Mouse (Mus musculus): ENCODE measurements around the gene Mpp2.

Mpp2 gene

GRCm38 (mm10) chr11:102034887-102035286 is 53.4 kb downstream of the Mpp2 start:
- DNase-seq, result no peak

DNA sequence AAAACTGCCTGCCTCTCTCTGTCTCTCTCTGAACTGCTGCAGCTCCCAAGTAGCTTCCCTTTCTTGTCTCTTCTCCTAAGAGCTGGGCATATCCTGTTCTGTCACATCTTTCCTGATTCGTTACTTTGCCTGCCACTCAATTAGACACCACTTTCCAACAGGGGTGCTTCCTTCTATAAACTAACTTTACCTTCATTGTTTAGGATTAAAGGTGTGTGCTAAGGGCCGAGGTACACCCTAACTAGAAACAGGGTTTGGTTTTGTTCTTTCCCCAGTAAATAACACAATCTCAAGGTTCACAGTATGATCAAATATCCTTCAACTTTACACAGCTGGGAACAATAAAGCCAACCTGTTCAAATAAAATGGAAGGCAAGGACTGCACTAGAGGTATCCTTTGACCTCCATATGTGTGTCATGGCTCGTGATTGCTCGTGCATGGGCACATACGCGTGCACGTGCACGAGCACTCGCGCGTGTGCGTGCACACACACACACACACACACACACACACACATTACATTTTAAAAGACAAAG is 55.2 kb downstream of the Mpp2 start:
- no peak for DNase-seq

DNA sequence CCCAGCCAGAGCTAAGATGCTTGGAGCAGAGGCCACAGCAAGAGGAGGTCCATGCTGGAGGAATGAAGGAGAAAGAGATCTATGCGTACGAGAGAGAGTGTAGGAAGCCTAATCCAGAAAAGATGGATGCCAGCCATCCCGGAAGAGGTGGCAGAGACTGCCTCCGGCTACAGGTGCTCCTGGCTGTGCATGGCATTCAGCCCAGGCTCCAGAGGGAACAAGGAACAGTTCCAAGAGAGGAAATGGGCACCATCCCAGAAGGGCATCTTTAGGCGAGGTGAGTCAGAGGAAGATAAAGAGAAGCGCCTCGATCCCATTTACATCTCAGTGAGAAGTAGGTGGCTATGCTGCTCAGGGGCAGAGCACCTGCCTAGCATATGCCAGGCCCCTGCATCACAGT is 57.2 kb downstream of the Mpp2 start:
- no peak for DNase-seq

DNA sequence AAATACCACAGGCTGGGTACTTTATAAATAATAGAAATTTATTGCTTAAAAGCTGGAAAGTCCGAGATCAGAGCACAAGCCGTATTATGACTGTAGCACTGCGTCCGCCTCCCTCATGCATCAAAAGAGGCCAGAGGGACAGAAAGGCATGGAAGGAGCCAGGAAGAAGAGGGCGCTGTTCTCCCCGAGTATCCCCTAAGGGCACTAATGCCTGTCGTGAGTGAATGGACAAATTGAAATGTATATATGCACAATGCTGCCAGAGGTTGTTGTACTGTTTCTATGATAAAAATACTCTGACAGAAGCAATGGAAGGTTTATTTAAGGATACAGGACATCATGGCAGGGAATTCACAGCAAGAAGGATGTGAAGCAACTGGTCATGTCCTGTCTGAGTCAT is 58.3 kb downstream of the Mpp2 start:
- DNase-seq, result no peak

- no peak for DNase-seq
Observed at GRCm38 (mm10) chr11:102029304-102029703, 59.0 kb downstream of the Mpp2 start.

DNA sequence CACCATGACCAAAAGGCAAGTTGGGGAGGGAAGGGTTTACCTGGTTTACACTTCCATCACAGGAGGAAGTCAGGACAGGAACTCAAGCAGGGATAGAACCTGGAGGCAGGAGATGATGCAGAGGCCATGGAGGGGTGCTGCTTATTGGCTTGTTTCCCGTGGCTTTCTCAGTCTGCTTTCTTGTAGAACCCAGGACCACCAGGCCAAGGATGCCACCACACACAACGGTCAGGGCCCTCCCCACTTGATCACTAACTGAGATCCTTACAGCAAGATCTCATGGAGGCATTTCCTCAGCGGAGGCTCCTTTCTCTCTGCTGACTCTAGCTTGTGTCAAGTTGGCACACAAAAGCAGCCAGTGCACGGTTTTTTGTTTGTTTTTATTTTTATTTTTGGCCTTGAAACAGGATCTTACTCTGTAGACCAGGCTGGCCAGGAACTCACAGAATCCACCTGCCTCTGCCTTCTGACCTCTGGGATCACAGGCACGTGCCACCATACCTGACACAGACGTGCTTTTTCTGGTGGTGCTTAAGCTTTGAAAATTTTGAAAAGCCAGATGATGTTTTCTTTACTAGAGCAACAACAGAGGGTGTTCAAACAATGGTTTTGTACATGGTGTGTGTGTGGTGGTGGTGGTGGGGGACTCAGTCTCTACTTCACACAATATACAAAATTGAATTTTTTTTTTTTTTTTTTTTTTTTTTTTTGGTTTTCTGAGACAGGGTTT is 60.1 kb downstream of the Mpp2 start, which contains the start of gene Mpp3:
Gene Mpp3, minus strand, starts transcription at position 375 of the 730 bp plus-strand sequence.
- no peak for DNase-seq

GRCm38 (mm10) chr11:102027361-102028017 is 60.8 kb downstream of the Mpp2 start:
- no peak for DNase-seq

DNA sequence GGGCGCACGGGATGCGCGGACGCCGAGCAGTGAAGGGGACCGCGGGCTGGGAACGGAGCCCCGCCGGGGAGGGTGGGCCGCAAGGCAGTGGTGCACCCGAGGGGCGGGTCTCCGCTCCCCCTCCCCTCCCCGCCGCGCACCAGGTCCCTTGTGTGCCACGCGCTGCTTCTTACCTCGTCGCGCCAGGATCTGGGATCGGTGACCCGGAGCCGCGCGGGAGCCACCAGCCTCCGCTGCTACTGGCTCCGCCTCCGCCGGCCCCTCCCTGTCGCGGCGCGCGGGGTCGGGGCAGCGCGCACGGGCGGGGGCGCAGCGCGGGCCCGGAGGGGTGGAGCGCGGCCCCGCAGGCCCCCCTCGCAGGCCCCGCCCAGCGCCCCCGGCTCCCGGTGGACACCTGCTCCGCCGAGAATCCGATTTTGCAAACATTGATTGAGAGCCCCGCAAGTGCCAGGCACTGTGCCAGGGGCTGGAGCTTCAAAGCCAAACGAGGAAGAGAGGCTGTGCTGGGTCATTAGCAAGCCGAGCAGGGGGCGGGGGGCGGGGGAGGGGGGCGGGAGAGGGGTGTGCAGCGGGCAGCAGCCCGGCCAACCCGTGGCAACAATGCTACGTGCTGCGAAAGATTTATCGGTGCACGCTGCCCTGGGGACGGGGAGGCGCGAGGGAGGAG is 61.5 kb downstream of the Mpp2 start:
- DNase-seq, result peak; percentile 76 to 82

- no peak for DNase-seq
Observed at GRCm38 (mm10) chr11:102025991-102026660, 62.2 kb downstream of the Mpp2 start.

- no peak for DNase-seq
Observed at GRCm38 (mm10) chr11:102025354-102025753, 63.0 kb downstream of the Mpp2 start.

GRCm38 (mm10) chr11:102024875-102025274 is 63.4 kb downstream of the Mpp2 start:
- no peak for DNase-seq

GRCm38 (mm10) chr11:102024084-102024758 is 64.1 kb downstream of the Mpp2 start:
- DNase-seq, result no peak

- no peak for DNase-seq
Observed at GRCm38 (mm10) chr11:102023406-102023805, 64.9 kb downstream of the Mpp2 start.

GRCm38 (mm10) chr11:102021196-102021595 is 67.1 kb downstream of the Mpp2 start:
- DNase-seq, result no peak

DNA sequence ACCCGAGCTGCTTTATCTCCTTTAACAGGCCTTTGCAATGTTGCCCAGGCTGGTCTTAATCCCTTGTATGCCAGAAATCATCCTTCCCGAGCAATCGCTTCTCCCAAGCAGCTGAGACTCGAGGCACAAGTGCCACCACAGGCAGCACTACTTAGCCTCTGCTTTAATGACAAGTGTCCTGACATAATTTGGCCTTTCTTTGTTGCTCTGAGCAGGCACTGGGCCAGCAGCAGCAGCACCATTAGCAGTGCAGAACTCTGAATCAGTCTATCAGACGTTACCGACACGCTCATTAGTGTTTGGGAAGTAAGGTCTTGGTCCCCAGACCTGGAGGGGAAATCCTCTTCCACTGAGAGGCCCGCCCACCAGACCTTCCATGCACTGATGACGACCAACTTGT is 68.6 kb downstream of the Mpp2 start:
- DNase-seq, result no peak

DNA sequence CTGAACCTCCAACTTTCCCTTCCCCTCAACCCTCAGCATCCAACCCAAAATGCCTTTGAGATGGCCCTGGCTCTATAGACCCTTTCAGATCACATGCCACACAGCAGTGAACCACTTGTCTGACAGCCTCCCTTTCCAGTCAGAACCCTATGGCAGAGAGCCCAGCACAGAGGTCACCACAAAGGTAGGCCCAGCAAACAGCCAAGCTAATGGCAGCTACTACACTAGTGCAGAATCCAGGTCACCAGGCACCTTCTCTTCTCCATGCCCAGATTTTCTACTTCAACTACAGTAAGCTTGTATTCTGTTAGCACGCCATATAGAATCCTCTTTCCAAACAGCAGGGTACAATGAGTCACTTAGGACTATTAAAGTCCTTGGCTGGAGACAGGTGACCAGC is 72.2 kb downstream of the Mpp2 start:
- DNase-seq, result peak; percentile 26 to 42

DNA sequence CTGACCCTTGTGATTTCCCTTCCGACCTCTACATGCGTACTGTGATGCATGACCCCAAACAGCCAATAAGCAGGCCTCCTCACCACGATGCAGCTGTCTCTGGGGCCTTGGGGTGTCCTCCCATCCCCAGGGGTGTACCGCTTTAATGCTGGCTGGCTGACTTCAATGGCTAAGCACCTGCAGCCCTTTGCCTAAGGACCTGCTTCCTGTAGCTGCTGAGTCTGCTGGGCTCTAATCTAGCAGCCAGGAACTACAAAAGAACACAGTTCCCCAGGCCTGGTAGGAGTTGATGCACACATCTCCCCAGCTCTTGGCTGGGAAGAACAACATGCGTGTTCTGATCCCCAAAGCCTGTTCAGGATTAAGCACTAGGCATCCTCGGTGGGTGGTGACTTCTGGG is 72.8 kb downstream of the Mpp2 start:
- DNase-seq, result no peak

DNA sequence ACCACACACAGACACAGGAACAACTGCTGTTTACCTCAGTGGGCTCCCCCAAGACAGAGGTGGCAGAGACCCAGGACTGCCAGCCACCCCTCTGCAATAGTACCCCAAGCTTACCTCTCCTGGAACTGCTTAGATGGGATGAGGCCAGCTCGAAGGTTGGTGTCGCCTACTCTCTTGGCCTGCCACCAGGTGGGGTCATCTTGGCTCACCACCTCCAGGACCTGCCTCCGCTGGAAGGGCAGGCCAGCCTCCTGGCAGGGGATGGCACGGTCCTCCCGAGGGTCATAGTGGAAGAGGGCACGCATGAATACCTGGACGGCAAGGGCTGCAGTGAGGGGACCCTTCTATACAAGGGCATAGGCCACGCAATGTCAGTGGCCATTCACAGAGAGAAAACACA is 75.1 kb downstream of the Mpp2 start:
- no peak for DNase-seq

- DNase-seq, result no peak
Observed at GRCm38 (mm10) chr11:102011510-102011909, 76.8 kb downstream of the Mpp2 start.

DNA sequence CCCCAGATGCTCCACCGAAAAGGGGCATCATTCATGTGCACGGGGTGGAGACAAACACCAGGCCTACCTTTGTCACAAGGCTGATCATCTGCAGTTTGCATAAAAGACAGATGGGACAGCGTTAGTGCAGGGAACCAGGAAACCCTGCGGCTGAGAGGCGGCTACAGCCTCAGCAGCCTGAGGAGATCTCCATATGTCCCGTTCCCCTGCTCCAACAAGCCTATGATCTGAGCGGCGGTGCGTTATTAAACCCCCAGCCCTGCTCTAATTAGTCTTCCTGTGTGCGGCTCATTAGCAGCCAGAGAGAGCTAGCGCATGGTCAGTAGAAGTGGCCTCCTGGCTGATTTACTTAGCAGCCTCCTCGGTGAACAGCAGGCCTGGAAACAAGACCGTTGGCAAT is 78.2 kb downstream of the Mpp2 start:
- DNase-seq, result no peak

DNA sequence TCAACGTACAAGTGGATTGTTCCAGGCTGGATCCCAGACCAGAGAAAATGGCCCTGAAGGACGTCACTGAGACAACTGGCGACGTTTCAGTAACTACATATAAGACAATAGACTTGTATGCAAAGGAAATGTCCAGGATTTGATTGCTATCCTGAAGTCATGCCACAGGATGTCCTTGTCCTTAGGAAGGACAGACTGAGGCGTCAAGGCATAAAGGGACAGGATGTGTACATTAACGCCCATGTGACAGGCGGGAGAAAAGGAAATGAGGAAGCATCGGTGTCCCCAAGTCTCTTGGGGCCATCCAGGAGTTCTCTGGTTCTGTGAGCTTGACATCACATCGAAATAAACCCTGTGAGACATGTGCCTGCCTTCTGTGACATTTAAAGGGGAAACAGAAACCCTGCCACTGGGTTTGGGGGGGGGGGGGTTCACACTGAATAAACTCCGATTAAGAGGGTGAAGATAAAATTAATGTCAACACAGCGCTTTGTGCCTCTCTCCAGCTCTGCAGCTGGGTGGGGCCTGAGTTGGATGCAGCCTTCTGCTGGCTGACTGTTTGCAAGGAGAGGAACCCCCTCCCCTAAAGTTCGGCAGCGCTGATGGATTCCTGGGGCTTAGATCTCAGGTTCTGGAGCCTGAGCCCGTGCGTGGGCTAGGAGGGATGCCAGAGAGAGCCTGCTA is 79.2 kb downstream of the Mpp2 start:
- no peak for DNase-seq

GRCm38 (mm10) chr11:102008372-102008771 is 79.9 kb downstream of the Mpp2 start:
- DNase-seq, result no peak

Data from kidney, postnatal 36 days (tissue).